Mouse (Mus musculus): ENCODE data around the gene Gnaq. TPM values are rescaled to one million over a fixed set of nuclear protein-coding genes. Genes with fewer than 3 reads are reported as not detected.
A peak's percentile ranks its signal among the peaks of the same experiment; 100 is the strongest.
"Not testable (repeated sequence)": the region's sequence is repeated elsewhere in the genome, so short reads cannot be mapped to it uniquely, and the experiment has no call there.

Gnaq gene
- polyA plus RNA-seq (2015; fragmentation: Nextera tagmentation; extraction: Ambion mirVana) = 85.2 and 96.9 TPM in 2 replicates

- H3K4me1 ChIP-seq = peaks cover 29% of the 10 kb centered on the region
- H3K27ac ChIP-seq (replicated peaks) = peak within 1 kb of the TSS; percentile 99
- no peaks in the 10 kb centered on the region for H3K27me3 ChIP-seq
- 2% methylated on average over 8 of the region's 14 CpGs for WGBS
- peak within 1 kb of the TSS; percentile 99 for H3K4me3 ChIP-seq
- ATAC-seq (replicated peaks) = no peak
- peak within 1 kb of the TSS; percentile 51 for H3K4me2 ChIP-seq (replicated peaks)
- no peaks in the 10 kb centered on the region for H3K36me3 ChIP-seq
- peak within 1 kb of the TSS; percentile 99 for H3K9ac ChIP-seq (replicated peaks)
- no peaks in the 10 kb centered on the region for H3K9me3 ChIP-seq
Observed at GRCm38 (mm10) chr19:16132791-16132864, at the start of gene Gnaq. TSS of gene Gnaq (plus strand) at chr19:16132831.

GRCm38 (mm10) chr19:16083981-16084630 is 48.5 kb upstream of the Gnaq start:
- H3K4me1 ChIP-seq; H3K27ac ChIP-seq (replicated peaks); H3K9me3 ChIP-seq; H3K27me3 ChIP-seq; H3K4me3 ChIP-seq; H3K36me3 ChIP-seq; H3K9ac ChIP-seq (replicated peaks); H3K4me2 ChIP-seq (replicated peaks); ATAC-seq (replicated peaks): not testable (repeated sequence)
- WGBS = 90% methylated on average over 21 of the region's 21 CpGs

- Histone ChIP-seq H3K27me3 (no peaks in the 10 kb centered on the region), H3K9ac (replicated peaks) (no peak overlapping the region), H3K36me3 (no peaks in the 10 kb centered on the region), H3K27ac (replicated peaks) (no peak overlapping the region), H3K4me2 (replicated peaks) (no peak overlapping the region), H3K9me3 (no peaks in the 10 kb centered on the region), H3K4me1 (no peaks in the 10 kb centered on the region), H3K4me3 (no peak overlapping the region)
- ATAC-seq (replicated peaks) = no peak
- 63% methylated on average over 4 of the region's 4 CpGs for WGBS
Observed at GRCm38 (mm10) chr19:16085248-16085647, 47.4 kb upstream of the Gnaq start.

DNA sequence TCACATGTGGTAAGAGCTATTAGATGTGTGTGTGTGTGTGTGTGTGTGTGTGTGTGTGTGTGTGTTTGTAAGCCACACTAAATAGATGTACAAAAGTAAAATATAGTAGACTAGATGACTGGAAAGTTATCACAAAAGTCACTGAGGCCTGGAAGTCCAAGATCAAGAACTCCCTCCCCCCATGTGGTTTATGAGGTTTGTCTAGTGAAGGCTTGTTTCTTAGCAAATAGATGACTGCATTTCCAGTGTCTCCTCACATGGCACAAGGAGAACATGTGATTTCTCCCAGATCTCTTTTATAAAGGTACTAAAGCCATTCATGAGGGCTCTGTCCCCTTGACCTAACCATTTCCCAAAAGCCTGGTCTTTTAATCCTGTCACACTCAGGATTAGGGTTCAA is 46.5 kb upstream of the Gnaq start:
- H3K27me3 ChIP-seq = no peaks in the 10 kb centered on the region
- H3K9ac ChIP-seq (replicated peaks) = no peak overlapping the region
- no peak overlapping the region for H3K4me3 ChIP-seq
- no peaks in the 10 kb centered on the region for H3K36me3 ChIP-seq
- no peaks in the 10 kb centered on the region for H3K9me3 ChIP-seq
- H3K4me1 ChIP-seq = no peaks in the 10 kb centered on the region
- ATAC-seq (replicated peaks) = no peak
- no peak overlapping the region for H3K27ac ChIP-seq (replicated peaks)
- no peak overlapping the region for H3K4me2 ChIP-seq (replicated peaks)

GRCm38 (mm10) chr19:16086581-16086980 is 46.0 kb upstream of the Gnaq start:
- no peak overlapping the region for H3K4me3 ChIP-seq
- H3K27ac ChIP-seq (replicated peaks) = no peak overlapping the region
- no peak overlapping the region for H3K9ac ChIP-seq (replicated peaks)
- no peaks in the 10 kb centered on the region for H3K27me3 ChIP-seq
- H3K36me3 ChIP-seq = no peaks in the 10 kb centered on the region
- no peaks in the 10 kb centered on the region for H3K4me1 ChIP-seq
- H3K9me3 ChIP-seq = no peaks in the 10 kb centered on the region
- H3K4me2 ChIP-seq (replicated peaks) = no peak overlapping the region
- no peak for ATAC-seq (replicated peaks)

GRCm38 (mm10) chr19:16087391-16087790 is 45.2 kb upstream of the Gnaq start:
- no peaks in the 10 kb centered on the region for H3K27me3 ChIP-seq
- H3K36me3 ChIP-seq = no peaks in the 10 kb centered on the region
- no peaks in the 10 kb centered on the region for H3K9me3 ChIP-seq
- H3K4me1 ChIP-seq = no peaks in the 10 kb centered on the region
- no peak overlapping the region for H3K27ac ChIP-seq (replicated peaks)
- H3K9ac ChIP-seq (replicated peaks) = no peak overlapping the region
- H3K4me3 ChIP-seq = no peak overlapping the region
- ATAC-seq (replicated peaks) = no peak
- H3K4me2 ChIP-seq (replicated peaks) = no peak overlapping the region

GRCm38 (mm10) chr19:16093616-16094015 is 39.0 kb upstream of the Gnaq start:
- Histone ChIP-seq H3K4me2 (replicated peaks) (no peak overlapping the region), H3K27ac (replicated peaks) (no peak overlapping the region), H3K9ac (replicated peaks) (no peak overlapping the region), H3K9me3 (no peaks in the 10 kb centered on the region), H3K36me3 (no peaks in the 10 kb centered on the region), H3K4me3 (no peak overlapping the region), H3K27me3 (no peaks in the 10 kb centered on the region), H3K4me1 (no peaks in the 10 kb centered on the region)
- WGBS = 88% methylated on average over 4 of the region's 4 CpGs
- ATAC-seq (replicated peaks) = no peak

DNA sequence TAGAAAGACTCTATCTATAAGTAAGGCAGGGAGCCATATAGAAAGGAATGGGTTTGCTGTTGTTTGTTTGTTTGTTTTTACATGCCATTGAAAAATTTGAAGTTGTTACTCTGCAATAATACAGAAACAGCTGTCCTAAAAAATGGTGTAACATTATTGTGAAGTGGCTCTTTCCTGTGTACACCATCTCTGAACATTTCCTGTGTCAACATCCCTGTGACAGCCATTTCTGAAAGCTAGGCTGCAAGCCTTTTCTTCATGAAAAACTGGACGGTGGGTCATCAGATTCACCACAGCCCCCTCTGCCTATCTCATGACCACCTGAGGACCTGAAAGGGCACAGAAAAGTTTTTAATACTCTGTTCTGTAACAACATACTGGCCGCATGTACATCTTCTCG is 22.7 kb upstream of the Gnaq start:
- Histone ChIP-seq H3K4me3 (no peak overlapping the region), H3K9me3 (no peaks in the 10 kb centered on the region), H3K4me1 (peaks cover 4% of the 10 kb centered on the region; the same call in 1 of the 2 replicates), H3K27ac (replicated peaks) (no peak overlapping the region), H3K36me3 (no peaks in the 10 kb centered on the region), H3K4me2 (replicated peaks) (no peak overlapping the region), H3K27me3 (no peaks in the 10 kb centered on the region), H3K9ac (replicated peaks) (no peak overlapping the region)
- ATAC-seq (replicated peaks) = no peak
- 90% methylated on average over 3 of the region's 3 CpGs for WGBS

- Histone ChIP-seq H3K9me3 (no peaks in the 10 kb centered on the region), H3K4me2 (replicated peaks) (no peak overlapping the region), H3K4me1 (peaks cover 4% of the 10 kb centered on the region; the same call in 1 of the 2 replicates), H3K9ac (replicated peaks) (no peak overlapping the region), H3K27me3 (no peaks in the 10 kb centered on the region), H3K27ac (replicated peaks) (no peak overlapping the region), H3K36me3 (no peaks in the 10 kb centered on the region), H3K4me3 (no peak overlapping the region)
- WGBS = 76% methylated on average over 3 of the region's 3 CpGs
- no peak for ATAC-seq (replicated peaks)
Observed at GRCm38 (mm10) chr19:16110670-16111069, 22.0 kb upstream of the Gnaq start.

- Histone ChIP-seq H3K9me3 (no peaks in the 10 kb centered on the region), H3K36me3 (no peaks in the 10 kb centered on the region), H3K4me3 (no peak overlapping the region), H3K4me2 (replicated peaks) (no peak overlapping the region), H3K27me3 (no peaks in the 10 kb centered on the region), H3K27ac (replicated peaks) (no peak overlapping the region; the same call in 1 of the 2 replicates), H3K9ac (replicated peaks) (no peak overlapping the region), H3K4me1 (peaks cover 4% of the 10 kb centered on the region; the same call in 1 of the 2 replicates)
- peak; percentile 94 for ATAC-seq (replicated peaks)
- whole genome bisulfite sequencing = 57% methylated on average over 1 of the region's 1 CpGs
Observed at GRCm38 (mm10) chr19:16113295-16113694, 19.3 kb upstream of the Gnaq start.

GRCm38 (mm10) chr19:16118421-16118820 is 14.2 kb upstream of the Gnaq start:
- no peak overlapping the region for H3K4me3 ChIP-seq
- 58% methylated on average over 4 of the region's 4 CpGs for WGBS
- H3K9ac ChIP-seq (replicated peaks) = no peak overlapping the region
- ATAC-seq (replicated peaks) = no peak
- no peaks in the 10 kb centered on the region for H3K9me3 ChIP-seq
- peaks cover 9% of the 10 kb centered on the region for H3K4me1 ChIP-seq
- H3K4me2 ChIP-seq (replicated peaks) = no peak overlapping the region
- H3K27me3 ChIP-seq = no peaks in the 10 kb centered on the region
- H3K36me3 ChIP-seq = no peaks in the 10 kb centered on the region
- no peak overlapping the region for H3K27ac ChIP-seq (replicated peaks)

- no peaks in the 10 kb centered on the region for H3K36me3 ChIP-seq
- WGBS = 16% methylated on average over 2 of the region's 2 CpGs
- H3K9ac ChIP-seq (replicated peaks) = no peak overlapping the region
- H3K4me3 ChIP-seq = no peak overlapping the region
- H3K27ac ChIP-seq (replicated peaks) = no peak overlapping the region
- no peak overlapping the region for H3K4me2 ChIP-seq (replicated peaks)
- peaks cover 5% of the 10 kb centered on the region for H3K4me1 ChIP-seq
- no peaks in the 10 kb centered on the region for H3K27me3 ChIP-seq
- H3K9me3 ChIP-seq = no peaks in the 10 kb centered on the region
- no peak for ATAC-seq (replicated peaks)
Observed at GRCm38 (mm10) chr19:16121301-16121700, 11.3 kb upstream of the Gnaq start.

GRCm38 (mm10) chr19:16128715-16129114 is 3.9 kb upstream of the Gnaq start:
- no peak overlapping the region for H3K27ac ChIP-seq (replicated peaks)
- no peak overlapping the region for H3K4me2 ChIP-seq (replicated peaks)
- 50% methylated on average over 5 of the region's 5 CpGs for WGBS
- H3K9me3 ChIP-seq = no peaks in the 10 kb centered on the region
- H3K36me3 ChIP-seq = no peaks in the 10 kb centered on the region
- H3K4me1 ChIP-seq = 0 out of 2 replicates have a peak, but pooled peaks cover 4% of the 10 kb centered on the region
- ATAC-seq (replicated peaks) = no peak
- H3K27me3 ChIP-seq = no peaks in the 10 kb centered on the region
- no peak overlapping the region for H3K4me3 ChIP-seq
- H3K9ac ChIP-seq (replicated peaks) = no peak overlapping the region

Data from forebrain, embryonic 15.5 days (tissue).